Mouse (Mus musculus): ENCODE measurements around the gene Dhx36.

- no peak for TF ChIP-seq CTCF (conservative IDR thresholded peaks at IDR 0.05; ENCODE audit: low read length)
- no peak for TF ChIP-seq NANOG (IDR thresholded peaks at IDR 0.05; ENCODE audit: borderline replicate concordance, low read length)
- no peak for TF ChIP-seq POU5F1 (IDR thresholded peaks at IDR 0.05; ENCODE audit: borderline replicate concordance, low read length)
Measured at GRCm38 (mm10) chr3:62418387-62419138, 88.2 kb downstream of the Dhx36 start.
